Mouse (Mus musculus) lung, postnatal 0 days (tissue): ENCODE results near the gene Plekhs1. TPM values are rescaled to one million over a fixed set of nuclear protein-coding genes. Genes with fewer than 3 reads are reported as not detected.

Experiments used
- ATAC-seq: fragments of 200-750 bp; cut with Nextera tagmentation; 2 replicates; pipeline ENCODE4 v1.8.0; 2017; ENCODE audit warnings: moderate library complexity
- DNase-seq: peaks from one replicate; pipeline ENCODE4 v3.0.0-alpha.2; 2016; ENCODE audit warnings: low spot score
- H3K27ac ChIP-seq: fragments of 300-500 bp; sonication (generic); 2 replicates; pipeline ENCODE4 v1.5.1; 2014; ENCODE audit warnings: antibody characterized with exemption, mild to moderate bottlenecking, low read length, mixed read lengths
- H3K27me3 ChIP-seq: fragments of 300-500 bp; sonication (generic); replicated peaks from 2 replicates; pipeline ENCODE4 v1.6.1; 2014; ENCODE audit warnings: low read length, mixed read lengths; ENCODE audit not compliant: insufficient read depth
- H3K36me3 ChIP-seq: fragments of 300-500 bp; sonication (generic); 2 replicates; pipeline ENCODE4 v1.6.1; 2014; ENCODE audit warnings: low read length, mixed read lengths; ENCODE audit not compliant: insufficient read depth
- H3K4me1 ChIP-seq: fragments of 300-500 bp; sonication (generic); 2 replicates; pipeline ENCODE4 v1.6.1; 2014; ENCODE audit warnings: antibody characterized with exemption, low read depth, low read length, mixed read lengths; ENCODE audit not compliant: insufficient read depth
- H3K4me2 ChIP-seq: fragments of 300-500 bp; sonication (generic); replicated peaks from 2 replicates; pipeline ENCODE4 v1.6.1; 2014; ENCODE audit warnings: low read depth, mild to moderate bottlenecking, low read length, moderate library complexity, mixed read lengths
- H3K4me3 ChIP-seq: fragments of 300-500 bp; sonication (generic); 2 replicates; pipeline ENCODE4 v1.5.1; 2014; ENCODE audit warnings: low read depth, low read length
- H3K9ac ChIP-seq: fragments of 300-500 bp; sonication (generic); replicated peaks from 2 replicates; pipeline ENCODE4 v1.6.1; 2014; ENCODE audit warnings: low read depth, mild to moderate bottlenecking
- H3K9me3 ChIP-seq: fragments of 300-500 bp; sonication (generic); 2 replicates; pipeline ENCODE4 v1.6.1; 2016; ENCODE audit warnings: low read length, mixed read lengths
- CTCF ChIP-seq: IDR thresholded peaks from 2 replicates; pipeline ENCODE4 v1.5.1; 2016; ENCODE audit warnings: antibody characterized with exemption, mild to moderate bottlenecking
- EP300 ChIP-seq: IDR thresholded peaks from 2 replicates; pipeline ENCODE4 v1.6.1; 2016; ENCODE audit warnings: antibody characterized with exemption, mild to moderate bottlenecking, control low read depth
- WGBS: fragments of 180-500 bp; shearing (Covaris S2); extraction: QIAGEN DNeasy Blood & Tissue Kit; methylation state at CpG from one replicate; pipeline ENCODE4 v1.1.7; 2014; 5-methylcytosine and 5-hydroxymethylcytosine counted together
- polyA plus RNA-seq: library from polyadenylated mRNA; unstranded; fragments of >200 nt; fragmentation: Nextera tagmentation; extraction: Ambion mirVana; gene quantifications from 2 replicates; pipeline ENCODE4 v1.2.1, GENCODE M21; 2015

Gene Plekhs1
- polyA plus RNA-seq, 1 experiment from 2014 or later = 0.21 TPM

- H3K27me3 ChIP-seq = no peaks in the 10 kb centered on the region
- no peak overlapping the region for H3K27ac ChIP-seq
- H3K9me3 ChIP-seq = no peaks in the 10 kb centered on the region
- 56% methylated on average over 2 of the region's 2 CpGs for WGBS
- no peaks in the 10 kb centered on the region; the same call in 1 of the 2 replicates for H3K4me1 ChIP-seq
- no peak for DNase-seq
- no peak for ATAC-seq
- H3K36me3 ChIP-seq = no peaks in the 10 kb centered on the region
- no peak overlapping the region for H3K4me3 ChIP-seq
- TF ChIP-seq EP300 (no peak), CTCF (no peak)
- no peak overlapping the region for H3K9ac ChIP-seq
- no peak overlapping the region for H3K4me2 ChIP-seq
These were observed 15.1 kb downstream of the Plekhs1 start for GRCm38 (mm10) chr19:56476546-56476945.

DNA sequence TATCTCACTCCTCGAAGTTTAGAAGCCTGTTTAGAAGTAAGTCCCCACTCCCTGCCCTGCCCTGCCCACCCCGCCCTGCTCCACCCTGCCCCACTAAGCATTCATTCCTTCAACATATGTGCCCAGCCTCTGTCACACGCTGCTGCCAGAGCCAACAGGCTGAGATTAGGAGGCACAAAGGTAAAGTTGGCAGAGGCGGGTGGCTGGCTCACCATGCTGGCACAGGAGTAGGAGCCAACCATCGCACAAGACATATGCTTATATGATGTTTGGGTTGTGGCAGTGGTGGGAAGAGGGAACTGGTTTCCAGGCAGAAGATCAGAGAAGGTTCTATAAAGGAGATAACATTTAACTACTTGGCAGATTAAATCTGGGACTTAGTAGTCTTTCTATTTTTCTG, 15.8 kb downstream of the Plekhs1 start:
- Histone ChIP-seq H3K9ac (no peak overlapping the region), H3K27me3 (no peaks in the 10 kb centered on the region), H3K4me2 (no peak overlapping the region), H3K9me3 (no peaks in the 10 kb centered on the region), H3K36me3 (no peaks in the 10 kb centered on the region), H3K4me3 (no peak overlapping the region), H3K4me1 (no peaks in the 10 kb centered on the region; the same call in 1 of the 2 replicates), H3K27ac (no peak overlapping the region)
- ATAC-seq = no peak
- DNase-seq = no peak
- TF ChIP-seq CTCF (no peak), EP300 (no peak)
- 84% methylated on average over 5 of the region's 5 CpGs for WGBS

- Histone ChIP-seq H3K4me3 (no peak overlapping the region), H3K4me1 (no peaks in the 10 kb centered on the region; the same call in 1 of the 2 replicates), H3K4me2 (no peak overlapping the region), H3K27me3 (no peaks in the 10 kb centered on the region), H3K27ac (no peak overlapping the region), H3K9me3 (no peaks in the 10 kb centered on the region), H3K36me3 (no peaks in the 10 kb centered on the region), H3K9ac (no peak overlapping the region)
- no peak for DNase-seq
- ATAC-seq = no peak
- no peak for TF ChIP-seq CTCF
- TF ChIP-seq EP300 = no peak
- 65% methylated on average over 3 of the region's 3 CpGs for WGBS
These were observed 16.4 kb downstream of the Plekhs1 start for GRCm38 (mm10) chr19:56477832-56478231.

GRCm38 (mm10) chr19:56484630-56485375, 23.4 kb downstream of the Plekhs1 start:
- ATAC-seq (no peak), DNase-seq (no peak)
- no peaks in the 10 kb centered on the region for H3K27me3 ChIP-seq
- H3K36me3 ChIP-seq = no peaks in the 10 kb centered on the region
- 76% methylated on average over 13 of the region's 13 CpGs for WGBS
- 0 out of 2 replicates have a peak overlapping the region, but pooled peaks have one; percentile 14 for H3K4me2 ChIP-seq
- H3K9ac ChIP-seq = no peak overlapping the region
- H3K9me3 ChIP-seq = no peaks in the 10 kb centered on the region
- peaks cover 13% of the 10 kb centered on the region; the same call in 1 of the 2 replicates for H3K4me1 ChIP-seq
- TF ChIP-seq EP300 (no peak), CTCF (no peak)
- H3K27ac ChIP-seq = no peak overlapping the region
- H3K4me3 ChIP-seq = no peak overlapping the region

- no peaks in the 10 kb centered on the region for H3K36me3 ChIP-seq
- TF ChIP-seq EP300 = no peak
- no peak for TF ChIP-seq CTCF
- H3K9me3 ChIP-seq = no peaks in the 10 kb centered on the region
- peak overlapping the region; percentile 14 for H3K4me2 ChIP-seq
- WGBS = 36% methylated on average over 13 of the region's 13 CpGs
- DNase-seq (peak; percentile 86), ATAC-seq (peak; percentile 89)
- no peak overlapping the region for H3K4me3 ChIP-seq
- H3K27me3 ChIP-seq = no peaks in the 10 kb centered on the region
- peaks cover 13% of the 10 kb centered on the region; the same call in 1 of the 2 replicates for H3K4me1 ChIP-seq
- no peak overlapping the region for H3K9ac ChIP-seq
- no peak overlapping the region for H3K27ac ChIP-seq
These were observed 24.2 kb downstream of the Plekhs1 start for GRCm38 (mm10) chr19:56485376-56486271.

GRCm38 (mm10) chr19:56486926-56487325, 25.5 kb downstream of the Plekhs1 start:
- 72% methylated on average over 7 of the region's 7 CpGs for WGBS
- DNase-seq = no peak

More at GRCm38 (mm10) chr19:56486926-56487325, 25.5 kb downstream of the Plekhs1 start:
- no peaks in the 10 kb centered on the region for H3K9me3 ChIP-seq
- H3K36me3 ChIP-seq = no peaks in the 10 kb centered on the region
- no peak overlapping the region for H3K4me3 ChIP-seq
- ATAC-seq = no peak
- H3K4me2 ChIP-seq = no peak overlapping the region
- TF ChIP-seq EP300 (no peak), CTCF (no peak)
- H3K27me3 ChIP-seq = no peaks in the 10 kb centered on the region
- H3K4me1 ChIP-seq = peaks cover 13% of the 10 kb centered on the region; the same call in 1 of the 2 replicates
- no peak overlapping the region for H3K9ac ChIP-seq
- H3K27ac ChIP-seq = no peak overlapping the region
